Comparison of ENCODE assay signal across 9 mouse cellular contexts in the genomic region with DNA sequence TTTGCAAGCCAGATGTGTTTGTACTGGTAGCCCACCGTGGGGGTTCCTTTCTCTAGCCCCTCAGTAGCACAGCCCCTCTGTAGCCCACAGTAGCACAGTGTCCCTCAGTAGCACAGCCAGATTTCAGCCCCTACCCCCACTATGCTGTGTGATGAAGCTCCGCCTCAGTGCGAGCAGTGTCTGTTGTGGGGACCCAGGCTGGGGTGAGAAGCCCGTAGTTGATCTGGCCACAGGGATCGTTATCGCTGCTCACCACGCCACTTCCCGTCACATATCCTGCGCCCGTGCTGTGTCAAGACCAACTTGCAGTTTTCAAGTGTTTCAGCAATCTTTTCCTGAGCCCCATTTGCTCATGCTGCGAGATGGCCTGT. TPM values are rescaled to one million over a fixed set of nuclear protein-coding genes. Genes with fewer than 3 reads are reported as not detected.
DNase-seq lines count a peak whose midpoint lies in the region; ATAC-seq and TF ChIP-seq lines count a peak whose summit lies in the region.
"Had no signal": no experiment of that assay in that cellular context is flagged by ENCODE, and none has a peak within 500 bp of the region (broad histone marks: within the 10 kb centered on the region; RNA-seq: fewer than 3 reads in every experiment).

No protein-coding gene starts in this region.

- no peaks in the 10 kb centered on the region for H3K4me1 ChIP-seq in heart, postnatal 0 days (ENCODE audit: control insufficient read depth, insufficient read depth)
- no peaks in the 10 kb centered on the region for H3K4me1 ChIP-seq in forebrain, embryonic 11.5 days (replicated peaks; ENCODE audit: control insufficient read depth, insufficient read depth, low read length)

- no peaks in the 10 kb centered on the region for H3K9me3 ChIP-seq in heart, postnatal 0 days (replicated peaks; ENCODE audit: control insufficient read depth, low read length)
- no peaks in the 10 kb centered on the region for H3K9me3 ChIP-seq in forebrain, embryonic 11.5 days (ENCODE audit: control insufficient read depth, low read length)

- H3K4me2 ChIP-seq in heart, postnatal 0 days (ENCODE audit: low read depth, low read length): peak overlapping the region; percentile 26; the same call in 1 of the 2 replicates
- H3K4me2 ChIP-seq in forebrain, embryonic 11.5 days (ENCODE audit: low read depth, low read length, severe bottlenecking): no peak overlapping the region

- no peak for TF ChIP-seq EP300 in heart, postnatal 0 days (IDR thresholded peaks at IDR 0.05; ENCODE audit: low read depth)

- H3K36me3 ChIP-seq in heart, postnatal 0 days (replicated peaks; ENCODE audit: control insufficient read depth, insufficient read depth, low read length): no peaks in the 10 kb centered on the region
- H3K36me3 ChIP-seq in forebrain, embryonic 11.5 days (ENCODE audit: control insufficient read depth, insufficient read depth, low read length): no peaks in the 10 kb centered on the region

- no peak overlapping the region for H3K27ac ChIP-seq in heart, postnatal 0 days (ENCODE audit: low read depth)
- H3K27ac ChIP-seq in forebrain, embryonic 11.5 days (ENCODE audit: low read depth, low read length): no peak overlapping the region

- no peak for ATAC-seq in heart, postnatal 0 days (ENCODE audit: insufficient read depth, low read depth)
- ATAC-seq in forebrain, embryonic 11.5 days (replicated peaks; ENCODE audit: low FRiP score): no peak
- no peak for ATAC-seq in cerebellum, adult (ENCODE audit: insufficient number of reproducible peaks, low FRiP score, low TSS enrichment)

- no peak overlapping the region for H3K9ac ChIP-seq in heart, postnatal 0 days (replicated peaks; ENCODE audit: low read depth, low read length)
- H3K9ac ChIP-seq in forebrain, embryonic 11.5 days (ENCODE audit: low read length): no peak overlapping the region

- DNase-seq in 416B (ENCODE audit: low read depth): peak; percentile 98
- peak; percentile 32 to 54 for DNase-seq in CD8-positive naive resting alpha-beta T cell, adult 2 months (ENCODE audit: low read depth in 2 of 2, low spot score in 2 of 2)
- DNase-seq in heart, postnatal 0 days (ENCODE audit: low spot score): no peak
- peak; percentile 33 to 45 for DNase-seq in lung, postnatal 4 days
- peak; percentile 9 for DNase-seq in yolk sac, embryonic 10.5 days (ENCODE audit: low spot score)
- DNase-seq in forebrain, embryonic 11.5 days (ENCODE audit: low spot score): no peak
- DNase-seq in left cerebral cortex, postnatal 4 days: no peak

- H3K27me3 ChIP-seq in heart, postnatal 0 days (ENCODE audit: control insufficient read depth, insufficient read depth, low read length): no peaks in the 10 kb centered on the region
- no peaks in the 10 kb centered on the region for H3K27me3 ChIP-seq in forebrain, embryonic 11.5 days (ENCODE audit: control insufficient read depth, insufficient read depth, low read length)

- no peak overlapping the region for H3K4me3 ChIP-seq in heart, postnatal 0 days (ENCODE audit: low read depth, low read length)
- H3K4me3 ChIP-seq in forebrain, embryonic 11.5 days (ENCODE audit: low read depth, low read length): no peak overlapping the region
- H3K4me3 ChIP-seq: myocyte had no signal

- WGBS in heart, postnatal 0 days: 29% methylated on average over 11 of the region's 11 CpGs
- WGBS in forebrain, embryonic 11.5 days: 73% methylated on average over 11 of the region's 11 CpGs

- intact Hi-C loops in left cerebral cortex, postnatal 4 days (cut with DNase I): no loop called here

- TF ChIP-seq CTCF in heart, postnatal 0 days (IDR thresholded peaks at IDR 0.05; ENCODE audit: low read depth): no peak

RNA-seq across cellular contexts. Expression of a gene that starts 39.0 kb away (rescaled TPM):
- 3.3 and 8.5 TPM in 2 replicates for total RNA-seq in heart, postnatal 0 days (2014; rRNA removed; ENCODE audit: low replicate concordance)
- polyA plus RNA-seq in heart, postnatal 0 days (2015; fragmentation: Nextera tagmentation; extraction: Ambion mirVana): 1.7 and 2.7 TPM in 2 replicates
- 4.5 and 5.7 TPM in 2 replicates for polyA plus RNA-seq in forebrain, embryonic 11.5 days (2014; fragmentation: Nextera tagmentation; extraction: Ambion mirVana)
- 10 to 100 TPM; 16.5 to 18.5 TPM for total RNA-seq in left cerebral cortex, postnatal 4 days (2021)

Comparison
In these comparisons a context has a peak if more than half of its experiments do, and no peak if none do; other contexts are left out.
1. DNase-seq: peak in 416B (single experiment), CD8-positive naive resting alpha-beta T cell, adult 2 months (2 of 2), lung, postnatal 4 days (2 of 2) and yolk sac, embryonic 10.5 days (single experiment); none in heart, postnatal 0 days (single experiment), forebrain, embryonic 11.5 days (single experiment) and left cerebral cortex, postnatal 4 days (single experiment).